Mouse (Mus musculus) heart, adult 8-10 months (tissue): ENCODE data around the gene Phgr1. TPM values are rescaled to one million over a fixed set of nuclear protein-coding genes. Genes with fewer than 3 reads are reported as not detected.

ENCODE experiments used
- DNase-seq: peaks from one replicate; pipeline ENCODE4 v3.0.0; 2022; ENCODE audit warnings: low spot score
- total RNA-seq, 4 experiments: library from RNA; stranded (reverse); gene quantifications; 2 replicates each; pipeline ENCODE4 v1.2.4; 2022

Phgr1 gene
- total RNA-seq = not detected

DNA sequence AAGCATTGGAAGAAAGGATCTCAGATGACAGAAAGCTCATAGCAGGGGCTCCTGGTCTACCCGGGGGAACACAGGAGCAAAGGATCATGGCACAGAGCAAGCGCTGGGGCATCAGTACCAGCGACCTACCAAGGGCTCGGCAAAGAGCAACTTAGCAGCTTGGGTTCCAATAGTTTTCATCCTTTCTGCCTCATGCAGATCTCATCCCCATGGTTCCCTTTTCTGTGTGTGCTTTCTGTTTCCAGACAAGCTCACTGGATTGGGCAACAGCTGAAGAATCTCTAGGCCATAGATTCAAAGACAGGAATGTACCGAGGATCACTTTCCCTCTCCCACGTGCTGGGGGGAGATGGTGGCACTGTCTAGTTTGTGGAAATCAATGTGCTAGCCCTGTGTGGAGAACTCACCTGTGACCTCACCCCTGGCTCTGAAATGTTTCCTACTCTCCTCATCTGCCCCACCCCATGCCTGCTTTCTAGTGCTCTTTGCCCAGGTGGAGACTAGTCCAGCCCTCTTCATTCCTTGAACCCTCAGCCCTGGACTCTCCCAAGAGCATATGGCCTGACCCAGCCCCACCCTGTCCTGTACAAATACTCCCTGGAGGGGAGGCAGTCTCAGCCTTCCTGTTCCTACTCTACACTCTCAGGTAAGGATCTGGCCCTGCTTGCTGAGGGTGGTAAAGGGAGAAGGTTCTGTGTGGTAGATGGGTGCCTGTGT lies at the start of gene Phgr1:
Gene Phgr1, plus strand, starts transcription at position 612 of the 717 bp plus-strand sequence.
- DNase-seq = no peak

DNA sequence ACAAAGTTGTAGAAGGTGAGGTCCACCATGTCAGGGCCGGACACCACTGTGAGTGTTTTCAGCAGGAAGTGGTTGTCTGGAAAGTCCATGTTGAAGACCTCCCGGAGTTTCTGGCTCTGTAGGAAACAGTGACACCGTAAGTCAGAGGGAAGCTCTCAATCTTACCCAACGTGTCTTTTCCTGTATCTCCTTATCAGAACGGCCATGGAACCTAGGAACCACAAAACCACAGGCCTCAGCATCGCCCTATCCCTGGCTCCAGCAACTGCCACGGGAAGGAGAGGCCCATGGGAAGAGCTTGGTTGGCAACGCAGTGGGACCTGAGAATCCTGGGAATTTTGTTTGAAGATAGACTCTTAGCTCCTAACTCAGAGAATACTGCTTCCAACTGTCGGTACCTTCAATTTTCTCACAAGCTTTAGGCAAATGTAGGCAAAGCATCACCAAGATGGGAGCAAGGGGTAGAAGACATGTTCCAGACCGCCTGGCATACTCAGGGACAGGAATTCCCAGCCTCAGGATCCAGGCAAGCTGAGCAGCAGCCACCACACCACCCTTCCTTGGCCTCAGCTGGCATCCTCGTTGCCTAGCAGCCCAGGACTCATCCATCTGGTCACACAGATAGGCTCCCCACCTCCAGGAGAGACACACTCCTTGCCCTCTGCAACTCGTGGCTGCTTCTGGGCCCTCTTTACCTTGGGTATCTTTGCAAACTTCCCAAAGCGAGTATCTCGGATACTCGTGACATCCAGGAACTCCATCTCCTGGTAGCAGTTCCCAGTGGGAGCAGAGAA lies 48.7 kb upstream of the Phgr1 start:
- DNase-seq = no peak

DNA sequence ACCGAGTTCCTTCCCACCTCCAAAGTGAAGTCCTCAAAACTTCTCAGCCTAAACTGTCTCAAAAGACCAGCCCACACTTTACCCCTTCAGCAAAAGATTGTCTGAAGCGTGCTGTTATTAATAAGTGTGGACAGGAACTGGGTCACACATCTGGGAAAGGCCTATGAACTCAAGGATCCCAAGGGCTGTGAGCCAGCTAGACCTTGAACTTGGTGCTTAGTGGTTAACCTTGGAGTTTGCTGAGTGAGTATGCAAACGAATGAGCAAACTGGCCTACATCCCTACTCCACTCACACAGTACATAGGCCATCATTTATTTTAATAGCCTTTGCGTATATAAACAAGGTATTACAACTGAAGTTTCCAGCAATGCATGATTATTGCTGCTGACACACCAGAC lies 47.1 kb upstream of the Phgr1 start:
- no peak for DNase-seq

DNA sequence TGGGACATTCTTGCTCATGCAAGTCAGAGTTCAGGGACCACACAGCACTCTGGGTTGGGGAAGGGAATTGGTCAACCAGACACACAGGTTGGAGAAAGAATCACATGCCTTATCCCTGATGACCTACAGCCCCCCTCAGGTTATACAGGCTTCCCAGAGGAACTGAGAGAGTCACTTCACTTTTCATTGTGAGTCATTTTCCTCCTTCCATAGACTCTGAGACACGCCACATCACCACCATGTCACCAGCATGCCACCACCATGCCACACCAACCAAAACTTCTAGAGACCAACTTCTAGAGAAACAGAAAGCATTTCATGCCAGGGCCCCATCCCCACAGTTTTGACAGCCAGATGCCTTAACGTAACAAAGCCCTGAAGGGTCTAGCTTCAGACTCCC lies 45.7 kb upstream of the Phgr1 start:
- DNase-seq = no peak

DNA sequence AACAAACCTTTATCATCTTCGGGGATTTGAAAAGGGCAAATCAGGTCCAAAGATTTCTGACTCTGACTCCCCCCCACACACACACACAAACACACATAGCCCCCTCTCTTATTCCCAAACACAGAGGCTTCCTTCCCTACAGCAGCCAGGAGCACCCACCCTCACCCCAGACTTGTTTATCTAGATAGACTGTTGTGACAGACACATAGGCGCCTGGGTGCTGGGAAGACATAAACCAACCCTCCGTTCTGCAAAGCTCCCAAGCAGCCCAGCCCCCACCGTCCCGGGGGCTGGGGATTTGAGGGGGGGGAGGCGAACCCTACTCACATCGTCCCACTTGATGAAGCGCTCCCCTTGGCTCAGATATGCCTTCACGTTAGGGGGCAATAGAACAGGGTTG lies 44.7 kb upstream of the Phgr1 start:
- DNase-seq = no peak

DNA sequence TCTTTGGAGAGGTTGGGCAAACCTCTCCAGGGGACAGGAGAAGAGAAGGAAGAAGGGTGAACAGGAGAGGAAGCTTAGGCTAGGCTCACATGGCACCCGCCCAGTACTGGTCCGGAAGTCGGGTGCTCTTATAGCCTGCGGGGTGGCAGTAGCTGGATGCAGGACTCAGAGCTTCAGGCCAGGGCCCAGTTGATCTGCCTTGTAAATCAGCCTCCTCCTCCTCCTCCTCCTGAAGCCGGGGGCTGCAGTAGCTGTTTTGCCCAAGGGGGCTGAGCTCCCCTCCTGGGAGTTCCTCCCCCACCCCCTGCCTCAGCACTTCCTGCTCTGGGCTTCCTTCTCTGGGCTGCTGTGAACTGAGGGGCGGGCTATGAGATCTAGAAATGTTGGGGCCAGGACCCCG lies 44.2 kb upstream of the Phgr1 start, which contains the start of gene Plcb2:
Gene Plcb2, minus strand, starts transcription at position 102 of the 400 bp plus-strand sequence.
- DNase-seq = no peak

DNA sequence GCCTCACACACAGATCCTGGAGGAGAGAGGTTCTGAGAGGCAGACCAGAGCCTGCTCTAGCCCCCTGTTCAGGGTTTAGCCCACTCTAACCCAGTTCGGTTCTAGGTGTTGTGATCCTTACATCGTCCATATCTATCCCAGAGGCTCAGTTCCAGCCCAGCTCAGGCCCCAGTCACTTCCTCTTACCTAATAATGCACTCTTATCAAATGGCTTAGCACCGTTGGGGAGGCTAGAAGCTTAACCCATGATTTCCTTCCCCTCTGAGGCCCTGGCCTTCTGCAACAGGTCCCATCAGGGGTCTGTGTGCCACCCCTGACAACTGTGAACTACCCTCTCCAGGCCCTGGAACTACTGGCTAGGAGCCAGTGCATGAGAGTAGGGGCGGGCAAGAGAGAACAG lies 43.4 kb upstream of the Phgr1 start:
- DNase-seq = no peak

DNA sequence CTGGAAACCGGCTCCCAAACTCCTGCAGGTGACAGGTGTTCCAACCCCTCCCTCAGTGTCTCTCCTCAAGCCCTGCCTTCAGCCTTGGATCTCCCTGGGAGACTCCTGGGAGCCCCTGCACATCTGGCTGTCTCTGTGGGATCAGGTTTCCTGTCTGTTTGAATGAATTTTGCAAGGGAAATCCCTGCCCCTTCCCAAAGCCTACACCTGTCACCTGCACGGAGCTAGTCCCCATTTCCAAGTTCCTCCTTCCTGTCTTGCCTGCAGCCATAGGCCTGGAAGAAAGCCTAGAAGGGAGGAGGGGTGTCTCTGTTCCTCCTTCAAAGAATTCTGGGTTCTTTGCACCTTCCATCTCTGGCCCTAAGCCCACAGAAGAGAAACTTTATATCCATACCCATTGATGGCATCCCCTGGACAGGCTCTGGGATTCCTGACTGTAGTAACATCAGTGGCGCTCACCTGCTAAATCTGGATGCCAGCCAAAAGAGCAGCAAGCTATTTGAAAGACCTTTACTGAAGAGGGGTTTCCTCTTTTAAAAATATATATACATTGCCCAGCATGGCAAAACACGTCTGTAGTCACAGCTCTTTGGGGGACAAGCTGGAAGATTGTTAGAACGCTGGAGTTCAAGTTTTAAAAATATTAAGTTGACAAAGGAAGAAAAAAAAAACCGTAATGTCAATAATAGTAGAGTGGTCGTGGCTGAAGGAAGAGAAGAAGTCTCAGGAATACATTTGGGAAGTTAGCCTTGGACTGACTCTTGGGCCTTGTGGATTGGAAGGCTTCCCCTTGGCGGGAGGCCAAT lies 42.5 kb upstream of the Phgr1 start:
- no peak for DNase-seq

DNA sequence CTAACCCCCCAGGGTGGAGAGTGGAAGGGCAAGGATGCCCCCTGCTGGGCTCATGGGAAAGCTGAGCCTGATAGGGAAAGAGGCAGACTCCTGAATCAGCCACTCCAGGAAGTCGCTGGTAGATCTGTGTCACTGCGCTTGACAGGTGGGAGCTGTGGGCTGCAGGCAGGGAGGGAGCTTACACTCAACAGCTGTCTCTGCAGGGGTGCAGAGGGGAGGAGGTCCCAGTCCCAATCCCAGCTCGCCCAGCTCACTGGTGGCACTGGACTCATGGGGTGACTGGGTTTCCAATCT lies 42.0 kb upstream of the Phgr1 start:
- DNase-seq = no peak

DNA sequence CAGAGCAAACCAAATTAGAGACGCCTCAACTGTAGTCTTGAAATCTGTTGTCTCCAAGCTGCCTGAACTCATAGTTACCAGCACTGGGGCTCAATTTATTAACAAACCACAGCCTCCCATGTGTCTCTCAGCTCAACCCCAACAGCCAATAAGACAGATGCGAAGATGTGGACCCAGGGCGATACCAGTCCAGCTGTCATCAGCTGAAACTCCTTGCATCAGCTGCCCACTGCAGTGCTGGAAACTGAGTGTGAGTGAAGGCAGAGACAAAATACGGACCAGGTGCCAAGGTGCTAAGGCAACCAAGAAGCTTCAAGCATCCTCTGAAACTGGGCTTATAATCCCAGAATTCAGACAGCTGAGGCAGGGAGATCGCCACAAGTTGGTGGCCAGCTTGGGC lies 40.6 kb upstream of the Phgr1 start:
- no peak for DNase-seq

DNA sequence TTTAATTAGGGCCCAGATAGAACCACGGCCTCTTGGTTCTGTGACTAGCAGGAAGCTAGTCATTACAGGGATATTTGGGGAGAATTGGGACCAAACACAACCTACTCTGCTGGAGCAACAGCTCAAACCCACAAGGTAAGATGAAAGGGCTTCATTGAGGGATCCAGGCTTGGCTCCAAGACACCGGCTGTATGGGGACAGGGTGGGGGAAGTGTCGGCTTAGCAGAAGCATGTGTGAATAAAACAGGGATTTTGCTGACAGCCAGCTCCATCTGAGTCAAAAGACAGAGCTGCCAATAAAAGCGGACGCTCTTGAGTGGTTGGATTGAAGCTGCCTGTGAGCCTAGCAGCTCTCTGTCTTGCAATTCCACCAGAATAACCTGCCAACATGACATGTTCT lies 39.2 kb upstream of the Phgr1 start:
- no peak for DNase-seq

DNA sequence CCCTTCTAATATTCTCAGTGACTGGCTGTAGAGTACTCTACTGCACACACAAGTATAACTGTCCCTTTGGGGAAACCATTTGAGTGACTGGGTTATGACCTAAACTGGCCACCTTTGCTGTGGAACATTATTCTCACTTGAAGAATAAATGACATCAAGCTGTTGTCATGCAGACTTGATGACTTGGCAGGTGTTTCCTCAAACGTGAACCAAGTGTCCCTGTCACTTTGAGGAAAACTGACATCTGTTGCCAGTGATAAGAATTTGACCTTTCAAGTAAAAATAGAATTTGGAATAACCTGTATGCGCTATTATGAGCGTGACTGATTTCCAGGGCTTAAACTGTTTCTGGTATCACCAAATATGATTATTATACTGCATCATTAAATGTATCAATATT lies 32.2 kb upstream of the Phgr1 start:
- no peak for DNase-seq

DNA sequence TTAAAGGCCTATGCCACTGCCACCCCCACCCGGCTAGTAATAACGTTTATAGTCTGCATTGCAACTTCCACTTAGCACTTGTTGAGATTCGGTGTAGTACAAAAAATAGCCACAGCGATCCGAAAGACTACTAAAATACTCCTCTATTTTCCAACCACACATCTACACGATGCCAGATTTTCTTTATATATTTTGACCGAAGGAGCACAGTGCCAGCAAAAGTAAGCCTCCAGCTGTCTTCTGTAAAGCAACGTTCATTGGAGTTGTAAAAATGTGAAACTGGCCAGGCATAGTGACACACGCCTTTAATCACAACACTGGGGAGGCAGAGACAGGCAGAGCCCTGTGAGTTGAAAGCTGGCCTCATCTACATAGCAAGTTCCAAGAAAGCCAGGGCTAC lies 31.4 kb upstream of the Phgr1 start:
- no peak for DNase-seq

DNA sequence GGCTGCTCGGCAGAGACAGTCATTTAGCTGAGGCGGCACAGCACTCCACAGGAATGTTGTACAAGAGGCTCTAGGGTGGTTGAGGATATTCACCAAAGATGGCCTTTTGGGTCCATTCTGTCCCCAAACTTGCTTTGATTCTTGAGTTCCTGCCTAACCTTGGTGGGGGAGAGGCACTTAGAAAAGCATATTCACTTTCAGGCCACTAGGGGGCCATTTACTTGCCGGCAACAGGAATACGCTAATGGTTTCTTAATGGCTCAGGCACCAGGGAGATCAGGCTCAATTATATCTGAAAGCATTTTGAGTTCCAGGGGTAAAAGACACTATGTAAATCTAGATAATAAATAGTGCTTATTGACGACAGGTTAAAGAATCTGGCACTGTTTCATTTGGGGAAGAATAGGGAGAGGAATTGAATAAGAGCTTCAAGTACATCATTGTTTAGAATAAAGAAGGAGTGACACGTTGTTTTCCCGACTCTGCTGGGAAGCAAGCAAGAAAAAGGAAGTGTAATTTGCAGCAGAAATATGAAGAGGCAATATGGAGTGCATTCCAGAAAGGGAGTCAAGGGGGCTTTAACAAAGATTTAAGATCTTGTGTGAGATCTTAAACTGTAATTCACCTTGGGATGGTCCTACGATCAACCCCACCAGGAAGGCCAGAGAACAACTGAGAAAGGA lies 29.2 kb upstream of the Phgr1 start:
- DNase-seq = no peak

DNA sequence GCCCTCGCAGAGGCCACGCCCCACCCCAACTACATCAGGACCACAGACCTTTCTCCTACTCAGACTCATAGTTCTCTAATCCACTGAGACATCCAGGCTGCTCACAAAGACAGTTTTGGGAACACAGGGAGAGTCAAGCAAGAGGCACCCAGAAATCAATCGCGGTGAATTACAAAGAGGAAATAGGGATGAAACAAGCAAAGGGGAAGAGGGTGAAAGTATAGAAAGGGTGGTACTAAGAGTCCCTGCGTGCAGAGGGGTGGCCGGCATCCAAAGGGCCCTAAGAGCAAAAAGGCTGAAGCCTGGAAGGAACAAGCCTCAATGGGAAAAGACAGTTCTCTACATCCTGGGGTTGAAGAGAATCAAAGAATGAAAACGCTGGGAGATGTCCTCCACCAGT lies 27.9 kb upstream of the Phgr1 start:
- no peak for DNase-seq

DNA sequence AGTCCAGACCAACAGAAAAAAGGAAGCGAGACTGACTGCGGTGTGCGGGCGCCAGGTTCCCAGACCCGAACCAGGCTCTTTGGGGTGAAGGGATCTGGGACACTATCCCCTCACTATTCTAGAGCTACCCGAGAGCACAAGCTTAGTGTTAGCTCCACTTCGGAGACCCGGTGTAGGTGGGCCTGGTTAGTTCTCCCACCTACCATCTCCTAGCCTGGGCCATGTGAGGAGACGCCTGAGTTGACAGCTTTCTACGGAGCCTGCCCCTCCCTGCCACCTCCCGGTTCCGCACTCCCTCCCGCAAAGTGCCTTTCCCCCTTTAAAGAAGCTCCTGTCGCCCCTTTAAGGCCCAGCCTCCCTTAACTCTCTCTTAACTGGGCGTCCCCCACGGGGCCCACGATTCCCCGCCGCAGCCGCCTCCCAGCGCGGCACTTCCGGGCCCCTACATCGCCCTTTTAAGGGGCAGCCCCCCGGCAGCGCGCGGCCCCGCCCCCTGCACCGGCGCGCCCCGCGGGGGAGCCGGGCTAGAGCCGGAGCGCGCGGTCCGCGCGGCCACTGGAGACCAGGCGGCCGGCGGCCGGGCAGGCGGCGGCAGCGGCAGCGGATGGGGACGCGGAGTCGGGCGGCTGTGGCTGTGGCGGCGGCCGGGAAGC lies 27.2 kb upstream of the Phgr1 start, which contains the start of gene Inafm2:
Gene Inafm2, plus strand, starts transcription at position 527 of the 653 bp plus-strand sequence.
- peak; percentile 93 for DNase-seq

DNA sequence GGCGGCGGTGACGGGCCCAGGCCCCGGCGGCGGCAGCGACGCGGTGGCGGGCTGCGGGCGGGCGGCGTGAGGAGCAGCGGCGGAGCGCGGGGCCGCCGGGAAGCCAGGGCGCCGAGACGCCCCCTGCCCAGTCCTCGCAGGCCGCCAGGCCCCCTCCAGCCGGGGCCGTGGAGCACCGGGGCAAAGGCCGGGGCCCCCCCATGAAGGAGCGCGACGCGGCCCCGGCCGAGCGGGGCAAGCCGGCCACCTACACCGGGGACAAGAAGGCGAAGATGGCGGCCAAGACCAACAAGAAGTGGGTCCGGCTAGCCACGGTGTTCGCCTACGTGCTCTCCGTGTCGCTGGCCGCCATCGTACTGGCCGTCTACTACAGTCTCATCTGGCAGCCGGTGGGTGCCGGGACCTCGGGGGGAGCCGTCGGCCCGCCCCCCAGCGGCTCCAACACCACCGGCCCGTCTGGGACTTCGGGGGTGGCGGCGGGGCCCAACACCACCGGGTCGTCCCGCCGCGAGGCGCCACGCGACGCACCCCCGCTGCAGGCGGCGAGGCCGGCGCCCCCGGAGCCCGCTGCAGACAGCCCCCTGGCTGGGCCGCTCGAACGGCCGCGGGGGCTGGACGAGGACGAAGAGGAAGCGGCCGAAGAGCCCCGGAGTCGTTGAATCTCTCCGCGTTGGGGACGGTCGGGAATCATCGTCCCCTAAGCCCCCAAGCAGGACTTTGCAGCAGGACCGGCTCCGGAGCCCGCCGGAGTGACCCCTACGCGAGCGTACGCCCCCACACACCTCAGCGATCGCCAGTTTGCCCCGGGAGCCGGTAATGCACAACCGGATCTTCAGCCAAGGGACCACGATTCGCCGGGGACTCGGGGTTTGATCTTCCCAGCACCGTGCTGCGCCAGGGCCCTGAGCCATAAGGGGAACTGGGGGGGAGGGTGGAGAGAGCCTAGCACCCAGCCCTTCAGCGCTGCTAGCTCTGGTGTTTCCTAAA lies 26.4 kb upstream of the Phgr1 start:
- DNase-seq = no peak

DNA sequence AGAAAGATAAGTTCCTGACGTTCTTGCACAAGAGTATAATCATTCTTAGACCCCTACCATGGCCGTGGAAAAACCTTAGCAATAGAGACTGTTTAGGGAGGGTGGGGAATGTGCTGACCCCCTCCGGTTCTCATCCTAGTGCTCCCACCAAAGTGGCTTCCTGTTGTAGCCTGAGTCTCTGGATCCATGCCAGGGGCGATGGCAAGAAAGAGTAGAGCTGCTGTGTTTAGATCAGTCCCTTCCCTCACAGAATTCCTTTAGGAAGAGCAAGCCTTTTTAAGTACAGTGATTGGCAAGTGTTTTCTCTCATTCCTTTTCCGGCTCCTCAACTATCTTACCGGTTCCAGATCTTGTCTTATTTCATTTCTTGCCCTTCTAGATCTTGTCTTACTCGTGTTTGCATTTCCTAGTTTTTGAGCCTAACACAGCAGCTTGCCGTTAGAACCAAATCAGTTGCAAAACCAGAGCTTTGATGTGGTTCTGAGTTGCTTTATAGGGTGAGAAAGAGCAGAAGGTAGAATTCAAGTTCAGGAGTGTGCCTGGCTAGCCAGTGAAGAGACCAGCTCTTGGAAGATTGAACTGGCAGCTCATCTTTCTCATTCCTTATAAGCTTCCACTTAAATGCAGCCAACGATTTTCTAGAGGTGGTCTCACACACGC lies 25.1 kb upstream of the Phgr1 start:
- DNase-seq = no peak

DNA sequence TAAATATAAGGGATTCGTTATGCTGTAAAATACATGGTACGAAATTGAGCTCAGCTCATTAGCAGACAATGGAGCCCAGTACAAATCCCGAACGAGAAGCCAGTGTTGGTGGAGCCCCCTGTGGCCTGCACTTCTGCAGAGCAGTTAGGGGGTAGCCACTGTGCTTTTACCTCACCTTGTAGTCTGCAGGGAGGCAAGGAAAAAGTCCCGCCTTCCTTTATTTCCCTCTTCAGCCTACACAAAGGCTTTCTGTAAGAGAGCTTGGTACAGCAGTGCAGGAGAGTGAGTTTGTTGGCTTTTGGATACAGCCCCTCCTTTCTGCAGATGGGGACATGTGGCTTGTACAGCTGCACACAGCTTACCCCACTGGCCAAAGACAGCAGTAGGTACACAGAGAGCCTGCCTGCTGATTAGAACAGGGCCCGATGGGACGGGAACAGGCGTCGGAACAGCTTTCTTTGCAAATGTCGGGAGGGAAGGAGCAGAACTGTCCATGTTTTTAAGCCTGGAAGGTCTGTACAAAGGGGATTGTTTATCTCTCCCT lies 23.2 kb upstream of the Phgr1 start:
- DNase-seq = no peak
